Mouse (Mus musculus) brain, embryonic 14.5 days (tissue): Measurements from ENCODE around the gene Vps25.

Source experiments
- CTCF ChIP-seq: fragments of 200-500 bp; IDR thresholded peaks from 2 replicates; pipeline ENCODE4 v1.5.1; 2012; ENCODE audit warnings: inconsistent platforms, mild to moderate bottlenecking, moderate library complexity, borderline replicate concordance; ENCODE audit not compliant: insufficient read depth, insufficient read length; ENCODE audit errors: extremely low read depth
- POLR2A ChIP-seq: fragments of 200-500 bp; IDR thresholded peaks from 2 replicates; pipeline ENCODE4 v1.6.1; 2012; ENCODE audit warnings: mild to moderate bottlenecking, inconsistent platforms, borderline replicate concordance; ENCODE audit not compliant: poor library complexity, insufficient read depth, insufficient read length, severe bottlenecking; ENCODE audit errors: extremely low read depth

- no peak for TF ChIP-seq CTCF
- no peak for TF ChIP-seq POLR2A
These were observed 5.9 kb upstream of the Vps25 start for GRCm38 (mm10) chr11:101247521-101248030.
